25 mouse cellular contexts compared by ENCODE assay signal in the genomic region with DNA sequence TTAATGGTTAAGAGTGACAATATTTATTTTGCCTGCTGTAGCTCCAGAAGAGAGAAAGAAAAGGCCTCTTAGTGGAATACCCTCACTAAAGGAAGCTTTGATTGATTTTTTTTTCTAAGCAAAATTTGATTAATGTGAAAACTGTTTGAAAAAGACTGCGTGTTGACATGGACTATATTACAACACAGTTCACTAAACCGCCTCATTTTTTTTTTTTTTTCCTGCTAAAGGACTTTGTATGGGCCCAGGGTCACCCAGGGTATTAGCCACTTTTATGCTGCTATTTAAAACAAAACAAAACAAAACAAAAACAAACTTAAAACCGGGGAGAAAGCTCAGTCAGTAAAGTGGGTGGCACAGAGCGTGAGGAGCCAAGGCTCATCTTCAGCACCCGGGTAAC.
"Had no signal": no experiment of that assay in that cellular context is flagged by ENCODE, and none has a peak within 500 bp of the region (broad histone marks: within the 10 kb centered on the region; RNA-seq: fewer than 3 reads in every experiment).

No protein-coding gene starts in this region.

- H3K4me3 ChIP-seq: embryonic facial prominence, embryonic 10.5 days; embryonic facial prominence, embryonic 12.5 days; embryonic facial prominence, embryonic 13.5 days; embryonic facial prominence, embryonic 15.5 days; erythroblast, embryonic 14.5 days; forebrain, embryonic 10.5 days; forebrain, embryonic 12.5 days; forebrain, embryonic 13.5 days; forebrain, embryonic 15.5 days; gastrocnemius, adult 2 months; heart, adult 2 months had no signal

- H3K4me1 ChIP-seq: embryonic facial prominence, embryonic 10.5 days; embryonic facial prominence, embryonic 12.5 days; embryonic facial prominence, embryonic 13.5 days; embryonic facial prominence, embryonic 15.5 days; forebrain, embryonic 10.5 days; forebrain, embryonic 12.5 days; forebrain, embryonic 13.5 days; forebrain, embryonic 15.5 days had no signal

- H3K27ac ChIP-seq: embryonic facial prominence, embryonic 10.5 days; embryonic facial prominence, embryonic 12.5 days; embryonic facial prominence, embryonic 13.5 days; embryonic facial prominence, embryonic 15.5 days; forebrain, embryonic 10.5 days; forebrain, embryonic 12.5 days; forebrain, embryonic 13.5 days; forebrain, embryonic 15.5 days; gastrocnemius, adult 2 months; heart, adult 2 months had no signal

- DNase-seq: cerebellum, adult 8-10 months; cerebellum, adult 9-10 months; cerebellum, adult 9-11 months; cerebellum, postnatal 10 days; cerebellum, postnatal 14 days; cerebellum, postnatal 25 days; cerebellum, postnatal 36 days; embryo, embryonic 11 days; forebrain, postnatal 0 days; gastrocnemius, adult 2 months; gastrocnemius, postnatal 10 days; gastrocnemius, postnatal 14 days; gastrocnemius, postnatal 25 days; gastrocnemius, postnatal 36 days; heart, adult 18-20 months; heart, adult 2 months had no signal

- H3K27me3 ChIP-seq: embryonic facial prominence, embryonic 12.5 days; embryonic facial prominence, embryonic 13.5 days; embryonic facial prominence, embryonic 15.5 days; forebrain, embryonic 12.5 days; forebrain, embryonic 13.5 days; forebrain, embryonic 15.5 days had no signal

- H3K9ac ChIP-seq: embryonic facial prominence, embryonic 12.5 days; embryonic facial prominence, embryonic 13.5 days; embryonic facial prominence, embryonic 15.5 days; forebrain, embryonic 12.5 days; forebrain, embryonic 13.5 days; forebrain, embryonic 15.5 days; forebrain, postnatal 0 days had no signal

- H3K36me3 ChIP-seq: embryonic facial prominence, embryonic 10.5 days; embryonic facial prominence, embryonic 12.5 days; embryonic facial prominence, embryonic 13.5 days; embryonic facial prominence, embryonic 15.5 days; forebrain, embryonic 10.5 days; forebrain, embryonic 12.5 days; forebrain, embryonic 15.5 days had no signal
